Mouse (Mus musculus): ENCODE measurements around the gene Ldoc1.

The Ldoc1 gene

GRCm38 (mm10) chrX:61709302-61710033 is at the start of gene Ldoc1:
Gene Ldoc1 (plus strand): TSS chrX:61709497.
- in situ Hi-C loops (cut with MboI, MseI) = no loop called here

- in situ Hi-C loops (cut with MboI, MseI) = no loop called here
Observed at GRCm38 (mm10) chrX:61710131-61710530, 834 bp downstream of the Ldoc1 start.

- in situ Hi-C loops (cut with MboI, MseI) = no loop called here
Observed at GRCm38 (mm10) chrX:61722281-61723028, 13.2 kb downstream of the Ldoc1 start.

- in situ Hi-C loops (cut with MboI, MseI) = no loop called here
Observed at GRCm38 (mm10) chrX:61723029-61723980, 14.0 kb downstream of the Ldoc1 start.

- in situ Hi-C loops (cut with MboI, MseI) = no loop called here
Observed at GRCm38 (mm10) chrX:61727516-61728310, 18.4 kb downstream of the Ldoc1 start.

Measured in T-helper 17 cell (primary cell).